Mouse (Mus musculus) thymus, postnatal 14 days (tissue): ENCODE measurements around the gene Dscam.

Experiments used
- DNase-seq: peaks from one replicate; pipeline ENCODE4 v3.0.0; 2021

Dscam gene

DNA sequence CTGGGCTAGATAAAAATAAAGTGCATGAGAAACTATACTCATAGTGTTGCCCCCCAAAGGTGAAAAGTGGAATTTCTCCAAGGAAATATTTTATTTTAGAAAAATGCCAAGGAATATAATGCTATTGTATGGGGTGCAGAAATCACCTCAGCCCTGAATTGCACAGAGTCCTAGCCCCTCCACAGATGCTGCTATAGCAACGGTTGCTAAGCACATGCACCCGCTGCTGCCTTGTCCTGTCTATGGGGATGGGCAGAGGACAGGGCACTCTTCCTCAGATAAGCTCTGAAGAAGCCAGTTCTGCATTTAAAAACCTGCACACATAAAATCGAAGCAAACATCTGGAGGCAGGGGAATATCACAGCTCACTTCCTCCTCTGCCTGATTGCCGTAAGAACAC lies 315.5 kb downstream of the Dscam start:
- DNase-seq, result no peak

DNA sequence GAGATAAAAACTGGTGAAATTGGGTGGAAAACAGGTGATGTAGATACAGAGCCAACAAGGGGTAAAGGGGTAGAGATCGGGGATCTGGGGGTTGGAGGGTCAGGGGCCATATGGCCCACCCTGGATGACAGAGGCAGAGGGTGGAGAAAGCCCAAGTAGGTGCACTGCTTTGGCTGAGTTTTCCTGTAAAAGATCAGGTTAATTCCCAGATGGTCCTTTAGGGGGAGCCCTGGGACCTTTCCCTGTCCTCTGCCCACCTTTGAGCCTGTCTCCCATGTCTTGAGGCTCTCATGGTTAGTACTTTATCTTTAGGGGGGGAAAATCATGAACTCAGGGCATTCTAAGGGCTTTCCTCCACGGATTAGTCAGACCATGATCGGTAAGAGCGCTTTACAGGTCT lies 318.2 kb downstream of the Dscam start:
- DNase-seq, result peak; percentile 20

DNA sequence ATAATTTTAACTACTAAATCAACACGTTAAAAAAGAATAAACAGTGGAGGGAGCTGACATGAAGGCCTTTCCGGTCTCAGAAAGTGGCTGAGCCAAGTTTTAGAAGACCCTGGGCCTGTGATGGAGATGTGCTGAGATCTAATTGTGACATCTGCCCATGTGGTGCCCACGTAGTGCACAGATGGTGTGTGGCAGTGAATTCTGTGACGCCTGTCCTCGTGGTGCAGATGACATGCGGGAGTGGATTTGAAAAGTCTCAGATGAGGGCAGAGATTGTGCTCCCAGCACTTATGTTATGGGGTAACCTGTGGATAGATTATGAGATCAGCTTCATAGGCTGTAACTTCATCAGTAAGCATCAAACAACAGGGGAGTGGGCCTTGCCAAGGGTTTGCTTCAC lies 321.6 kb downstream of the Dscam start:
- no peak for DNase-seq

DNA sequence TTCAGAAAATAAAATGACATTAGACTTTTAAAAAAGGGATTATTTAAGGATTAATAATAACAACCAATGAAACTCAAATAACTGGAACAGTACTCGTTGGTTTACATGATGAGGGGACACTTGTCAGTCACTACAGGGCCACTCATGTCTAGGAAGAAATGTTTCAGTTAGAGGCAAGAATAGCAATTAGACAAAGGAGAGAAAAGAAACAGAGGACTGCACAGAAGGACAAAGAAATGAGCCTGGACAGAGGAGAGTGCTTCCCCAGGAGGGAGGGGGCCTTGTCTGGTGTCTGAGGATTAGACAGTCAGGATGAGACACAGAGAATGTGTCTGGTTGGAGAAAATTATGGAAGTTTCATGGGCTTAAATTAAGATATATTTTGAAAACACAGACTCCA lies 324.0 kb downstream of the Dscam start:
- DNase-seq, result no peak

DNA sequence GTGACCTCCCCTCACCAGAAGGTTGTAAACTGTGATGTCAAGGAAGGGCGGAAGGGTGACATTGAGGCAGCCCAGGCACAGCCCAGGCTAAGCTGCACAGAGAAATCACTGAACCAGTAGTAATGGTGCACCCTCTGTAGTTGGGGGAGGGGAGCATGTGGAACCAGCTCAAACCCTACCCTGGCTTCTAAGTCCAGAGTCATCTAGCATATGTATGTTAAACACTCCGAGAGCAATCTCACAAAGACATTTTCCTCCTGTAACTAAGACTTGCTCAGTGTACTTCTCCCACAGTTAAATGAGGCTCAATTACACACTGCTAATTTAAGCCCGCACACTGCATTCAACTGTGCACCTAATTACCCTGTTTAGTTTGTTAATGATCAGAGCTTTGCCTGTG lies 324.4 kb downstream of the Dscam start:
- DNase-seq, result no peak

DNA sequence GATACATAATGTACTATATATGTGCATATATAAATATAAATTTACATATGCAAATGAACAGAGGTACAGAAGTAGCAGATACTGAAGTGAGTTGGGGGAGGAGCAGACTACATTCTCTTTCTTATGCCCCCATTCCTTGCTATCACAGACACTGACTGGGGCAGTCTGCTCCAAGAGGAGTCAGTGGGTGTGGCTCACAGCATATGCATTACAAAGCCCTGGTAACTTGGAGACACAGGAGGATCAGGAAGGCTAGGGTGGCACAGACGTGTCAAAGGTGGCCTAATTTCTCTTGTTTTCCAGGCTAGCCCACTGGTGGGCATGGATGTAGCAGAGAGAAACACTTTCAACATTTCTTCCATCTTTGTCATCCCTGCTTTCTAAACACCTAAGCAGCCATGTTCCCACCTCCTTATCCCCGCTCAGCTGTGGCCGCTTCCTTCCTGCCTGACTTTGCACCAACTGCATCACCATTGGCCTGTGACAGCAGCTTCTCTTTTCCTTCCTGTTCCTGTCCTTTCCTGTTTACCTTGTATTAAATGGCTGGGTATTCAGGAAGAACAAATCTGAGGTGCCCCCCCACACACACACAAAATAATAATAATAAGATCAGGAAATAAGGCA lies 325.0 kb downstream of the Dscam start:
- DNase-seq, result no peak

DNA sequence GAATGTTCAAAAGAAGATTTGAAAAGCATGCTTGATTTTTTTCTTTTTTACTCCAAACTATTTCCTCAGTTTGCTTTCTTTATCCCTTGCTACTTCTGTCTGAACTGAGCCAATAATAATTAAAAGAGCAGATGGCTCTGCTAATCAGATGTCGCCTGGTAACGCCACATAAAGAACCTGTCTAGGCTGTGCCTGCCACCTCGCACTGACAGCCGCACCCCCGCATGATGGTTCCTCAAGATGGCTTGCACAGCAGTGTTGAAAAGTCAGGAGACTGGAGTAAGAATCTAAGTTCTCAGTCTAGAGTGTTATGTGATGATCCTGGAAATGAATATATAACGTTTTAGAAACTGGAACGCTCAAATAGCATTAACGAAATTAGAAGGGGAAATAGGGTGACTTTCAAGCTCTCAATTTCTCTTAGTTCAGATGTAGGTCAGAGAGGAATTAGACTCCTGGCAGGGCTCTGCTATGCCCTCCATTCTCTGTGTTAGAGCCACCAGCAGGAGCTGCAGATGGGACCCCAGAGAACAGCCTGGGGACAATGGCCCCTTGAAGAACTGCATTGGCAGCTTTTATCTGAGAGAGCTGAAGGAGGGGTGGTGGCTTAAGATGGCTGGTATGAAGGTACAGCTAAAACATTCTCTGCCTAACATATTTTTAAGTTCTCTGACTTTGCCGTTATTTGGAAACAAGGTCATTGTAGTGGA lies 326.7 kb downstream of the Dscam start:
- no peak for DNase-seq

DNA sequence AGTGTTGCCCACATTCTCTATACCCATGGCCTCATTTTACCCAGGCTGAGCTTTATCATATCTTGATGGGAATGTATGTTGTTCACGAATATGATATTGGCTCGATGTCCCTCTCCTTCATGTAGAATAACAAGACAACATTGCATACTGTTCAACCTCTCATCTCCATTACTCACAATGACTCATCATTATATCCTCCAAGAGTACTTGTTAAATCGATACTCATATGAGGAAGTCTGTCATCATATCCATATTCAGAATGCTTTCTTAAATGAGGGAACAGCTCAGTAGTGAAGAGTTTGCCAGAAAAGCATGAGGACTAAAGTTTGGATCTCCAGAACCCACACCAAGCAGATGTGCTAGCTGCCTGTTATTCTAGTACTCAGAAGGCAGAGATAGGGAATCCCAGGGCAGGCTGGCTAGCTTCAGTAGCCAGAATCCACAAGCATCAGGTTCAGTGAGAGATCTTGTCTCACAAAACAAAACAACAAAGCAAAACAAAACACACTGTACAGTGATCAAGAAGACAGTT lies 327.7 kb downstream of the Dscam start:
- no peak for DNase-seq

DNA sequence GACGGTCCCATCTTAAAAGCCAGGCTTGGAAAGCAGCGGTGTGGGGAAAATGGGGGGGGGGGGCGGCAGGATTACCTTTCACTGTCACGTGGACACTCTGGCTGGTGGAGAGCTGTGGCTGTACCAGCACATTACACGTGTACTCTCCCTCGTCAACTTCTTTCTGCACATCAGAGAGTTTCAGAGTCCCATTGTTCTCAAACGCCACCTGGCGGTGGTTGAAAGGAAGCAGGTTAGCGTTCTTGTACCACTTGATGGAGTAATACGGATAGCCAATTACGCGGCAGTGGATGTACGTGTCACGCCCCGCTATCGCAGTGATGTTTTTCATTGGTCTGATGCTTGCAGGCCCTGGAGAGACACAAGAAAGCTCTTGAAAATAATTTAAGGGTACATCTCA lies 350.9 kb downstream of the Dscam start:
- peak; percentile 53 for DNase-seq

DNA sequence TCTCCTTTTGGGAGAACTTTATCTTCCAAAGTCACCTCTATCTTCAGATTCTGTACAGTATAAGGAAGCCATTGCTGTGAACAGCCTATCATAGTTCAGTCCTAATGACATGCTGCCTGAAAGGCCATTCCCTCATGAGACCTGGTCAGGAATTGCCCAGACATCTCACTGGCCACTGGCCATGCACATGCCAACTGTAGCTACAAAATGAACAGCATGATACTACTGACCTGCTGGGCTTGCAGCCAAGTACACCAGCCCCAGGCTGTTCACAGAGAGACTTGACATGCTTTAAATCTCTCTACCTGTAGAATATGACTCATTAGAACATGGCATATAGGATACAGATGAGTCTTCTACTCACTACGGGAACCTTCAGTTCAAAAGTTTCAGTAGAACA lies 364.3 kb downstream of the Dscam start:
- DNase-seq, result no peak

DNA sequence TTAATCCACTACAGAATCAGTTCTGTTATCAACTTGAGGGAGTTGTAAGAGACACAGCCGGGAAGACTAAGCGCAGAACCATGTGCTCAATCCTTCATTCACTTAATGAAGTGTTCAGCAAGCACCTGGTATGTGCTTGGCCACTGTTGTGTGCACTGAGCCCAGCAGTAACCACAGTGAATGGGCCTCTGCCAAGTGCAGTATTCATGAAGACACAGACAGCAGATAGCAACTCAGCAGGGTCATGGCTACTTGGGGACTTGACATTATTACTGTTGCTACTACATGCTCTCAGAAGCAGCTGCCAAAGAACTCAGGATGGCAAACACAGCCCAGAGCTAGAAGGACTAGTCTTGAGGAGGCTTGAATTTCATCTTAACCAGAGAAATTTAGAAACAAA lies 367.9 kb downstream of the Dscam start:
- DNase-seq, result no peak

DNA sequence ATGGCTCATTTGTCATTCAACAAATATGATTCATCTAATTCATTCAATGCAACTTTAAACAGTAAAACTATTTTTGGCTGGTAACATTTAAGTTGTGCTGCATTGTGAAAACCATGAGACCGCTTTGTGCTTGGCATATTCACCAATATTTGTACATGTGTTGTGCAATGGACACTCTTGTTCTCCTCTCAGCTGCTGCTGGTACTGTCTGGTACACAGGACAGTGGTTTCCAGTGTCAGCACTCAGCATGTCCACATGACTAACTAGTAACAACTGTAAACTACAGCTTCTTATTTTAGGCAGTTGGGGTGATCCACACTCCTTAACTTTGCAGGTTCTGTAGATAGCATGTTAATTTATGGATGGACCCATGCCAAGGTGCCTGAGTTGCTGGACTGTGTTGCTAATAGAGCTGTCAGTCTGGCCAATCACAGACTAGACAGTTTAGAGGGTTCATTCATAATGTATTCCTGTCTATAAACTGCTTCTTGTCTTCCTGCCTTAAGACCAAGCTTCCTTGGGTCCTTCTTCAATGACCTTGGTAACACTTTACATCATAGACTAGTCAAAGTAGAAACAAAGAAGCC lies 368.8 kb downstream of the Dscam start:
- DNase-seq, result no peak

DNA sequence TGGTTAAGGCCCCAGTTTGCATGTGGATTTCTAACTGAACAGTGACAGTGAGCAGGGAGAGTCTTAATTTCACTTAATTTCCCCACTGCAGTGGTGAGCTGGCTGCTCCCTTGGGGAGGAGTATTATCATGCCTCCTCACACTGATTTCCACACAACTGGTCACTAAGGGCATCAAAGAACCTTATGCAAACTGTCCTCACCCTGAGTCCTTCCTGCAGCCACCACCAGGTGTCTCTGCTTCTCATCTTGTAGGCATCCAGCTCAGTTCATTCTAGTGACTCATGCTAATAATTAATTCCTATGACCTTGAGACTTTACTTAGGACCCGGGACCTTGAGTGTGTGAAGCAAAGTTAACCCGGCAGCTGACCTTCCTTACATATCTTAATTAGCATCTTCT lies 375.1 kb downstream of the Dscam start:
- no peak for DNase-seq

DNA sequence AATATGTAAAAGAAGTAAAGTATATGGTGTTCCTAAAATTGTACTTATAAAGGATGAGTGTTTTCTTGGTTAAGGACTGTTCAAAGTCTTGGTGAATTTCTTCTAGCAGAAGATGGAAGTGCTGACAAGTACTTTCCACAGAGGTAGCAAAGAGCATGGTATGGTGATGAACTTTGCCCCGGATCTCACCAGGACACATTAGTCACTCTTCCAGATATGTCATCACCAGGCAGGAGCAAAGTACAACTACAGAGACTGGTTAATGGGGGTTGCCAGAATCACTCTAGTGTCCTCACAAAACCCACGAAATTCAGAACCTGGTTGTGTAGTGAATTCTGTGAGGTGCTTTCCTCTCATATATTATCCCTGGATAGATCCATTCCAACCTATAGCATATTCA lies 379.2 kb downstream of the Dscam start:
- DNase-seq, result no peak

DNA sequence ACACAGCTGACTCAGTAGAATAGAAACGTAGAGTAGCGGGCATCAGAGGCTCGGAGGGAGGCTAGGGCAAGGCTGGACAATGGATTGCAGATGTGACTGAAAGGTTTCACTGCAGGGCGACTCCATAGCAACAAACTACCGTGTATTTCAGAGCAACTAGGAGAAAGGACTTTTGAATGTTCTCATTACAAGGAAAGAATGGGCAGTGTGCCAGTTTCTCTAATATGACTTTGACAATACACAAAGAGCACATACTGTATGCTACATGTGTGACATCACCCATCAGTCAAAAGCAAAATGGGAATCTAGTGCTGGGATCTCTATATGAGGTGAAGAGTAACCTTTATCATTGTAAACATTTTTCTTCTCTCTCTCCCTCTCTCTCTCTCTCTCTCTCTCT lies 382.3 kb downstream of the Dscam start:
- DNase-seq, result no peak

DNA sequence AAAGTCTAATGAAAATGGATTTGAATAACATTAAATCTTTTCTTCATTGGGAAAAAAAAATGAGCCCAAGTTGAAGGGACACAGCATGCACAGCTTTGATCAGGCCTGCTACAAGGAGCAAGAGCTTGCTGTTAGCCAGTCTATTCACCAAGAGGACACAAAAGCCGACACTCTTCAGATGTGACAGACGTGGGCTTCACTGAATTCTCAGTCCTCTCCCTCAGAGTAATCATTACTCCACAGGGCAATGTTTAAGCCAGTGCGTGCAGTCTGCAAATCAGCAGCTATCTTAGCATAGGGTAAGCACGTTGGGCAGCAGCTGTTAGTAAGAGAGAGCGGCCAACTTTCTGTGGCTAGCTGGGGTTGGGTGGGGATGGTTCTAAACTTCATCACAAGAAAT lies 391.5 kb downstream of the Dscam start:
- DNase-seq, result no peak

DNA sequence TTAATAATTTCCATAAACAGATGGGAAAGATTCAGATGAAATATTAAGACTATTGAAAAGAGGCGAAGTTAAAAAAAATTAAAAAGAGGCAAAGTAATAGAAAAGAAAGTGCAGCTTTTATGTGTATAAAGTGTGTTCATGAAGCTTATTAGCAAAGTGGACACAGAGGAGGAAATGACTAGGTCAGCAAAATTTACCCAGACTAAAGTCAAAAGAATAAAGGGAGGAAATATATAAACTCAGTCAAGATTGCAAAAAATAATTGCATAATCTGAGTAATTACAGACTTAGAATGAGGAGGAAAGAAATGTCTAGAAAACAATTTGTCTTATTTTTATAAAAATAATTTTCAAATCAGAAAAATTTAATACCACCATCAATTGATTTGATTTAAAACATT lies 396.3 kb downstream of the Dscam start:
- DNase-seq, result no peak

DNA sequence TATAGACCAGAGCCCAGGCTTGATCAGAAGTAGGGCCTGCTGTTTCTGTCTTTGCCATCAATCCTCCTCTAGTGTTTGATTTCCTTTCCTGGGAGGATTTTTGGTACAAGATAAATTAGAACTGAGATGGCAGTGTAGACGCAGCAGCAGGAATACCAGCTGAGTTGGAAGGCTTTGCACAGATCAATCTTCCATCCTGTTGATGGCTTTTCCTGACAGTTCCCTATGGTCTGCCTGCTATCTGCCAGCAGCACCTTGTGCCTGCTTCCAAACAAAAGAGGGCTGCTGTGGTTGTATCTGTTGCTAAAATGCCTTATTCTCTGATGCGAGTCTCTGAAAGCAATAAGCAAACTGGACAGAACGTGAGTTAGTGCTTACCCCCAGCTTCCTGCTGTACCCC lies 402.6 kb downstream of the Dscam start:
- no peak for DNase-seq

DNA sequence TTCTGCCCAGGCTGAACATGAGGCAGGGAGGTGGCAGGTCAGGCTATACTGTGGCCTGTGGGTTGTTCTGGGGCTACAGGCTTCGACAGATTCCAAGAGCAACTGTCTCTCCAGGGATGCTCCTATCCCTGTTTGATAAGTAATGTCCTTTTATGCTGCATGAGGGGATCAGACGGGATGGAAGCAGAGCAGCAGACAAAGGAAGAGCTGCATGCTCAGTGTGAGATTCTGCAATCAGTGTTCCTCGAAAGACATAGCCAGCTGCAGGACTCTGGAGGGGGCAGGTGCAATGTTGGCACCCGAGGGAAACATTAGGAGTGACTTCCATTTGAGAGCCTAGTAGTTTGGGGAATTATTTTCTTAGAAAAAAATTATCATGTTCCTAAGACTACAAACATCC lies 403.0 kb downstream of the Dscam start:
- no peak for DNase-seq

DNA sequence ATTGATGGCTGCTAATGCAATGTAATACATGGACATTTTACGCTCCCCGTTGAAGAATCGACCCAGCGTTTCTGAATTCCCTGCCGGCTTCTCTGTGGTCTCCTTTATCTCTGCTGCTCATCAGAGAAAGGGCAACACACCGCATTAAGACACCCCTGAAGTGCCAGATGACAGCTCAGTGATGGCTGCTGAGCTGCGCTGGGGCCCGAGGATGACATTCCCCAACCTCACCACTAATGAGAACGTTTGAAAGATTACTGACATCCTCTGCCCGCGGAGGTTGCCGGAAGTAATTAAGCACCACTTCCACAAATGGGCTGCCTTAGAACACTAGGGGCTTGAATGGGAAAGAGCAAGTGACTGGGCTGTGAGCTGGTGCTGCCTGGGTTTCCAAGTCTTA lies 409.3 kb downstream of the Dscam start:
- no peak for DNase-seq

DNA sequence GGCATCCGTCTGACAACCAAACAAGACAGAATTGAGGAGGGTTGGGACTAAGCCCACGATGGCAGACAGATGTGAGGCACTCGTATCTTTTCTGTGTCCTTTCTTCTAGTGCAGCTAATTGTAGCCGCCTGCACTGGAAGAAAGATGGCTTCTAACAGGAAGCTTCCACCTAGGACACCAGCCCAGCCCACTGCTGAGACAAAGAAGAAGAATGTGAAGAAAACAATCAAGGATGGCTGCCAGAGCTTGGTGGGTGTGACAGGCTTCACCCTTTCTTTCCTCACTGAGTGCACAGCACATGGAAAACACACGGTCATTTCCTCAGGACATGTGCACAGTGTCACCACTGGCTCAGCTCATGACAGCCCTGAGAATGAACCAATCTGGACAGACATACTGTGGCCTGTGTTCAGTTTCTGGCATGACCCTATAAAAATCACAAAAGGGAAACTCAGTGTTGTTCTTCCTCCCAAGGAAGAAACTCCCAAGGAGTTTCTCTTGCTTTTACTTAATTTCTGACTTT lies 411.4 kb downstream of the Dscam start:
- no peak for DNase-seq

DNA sequence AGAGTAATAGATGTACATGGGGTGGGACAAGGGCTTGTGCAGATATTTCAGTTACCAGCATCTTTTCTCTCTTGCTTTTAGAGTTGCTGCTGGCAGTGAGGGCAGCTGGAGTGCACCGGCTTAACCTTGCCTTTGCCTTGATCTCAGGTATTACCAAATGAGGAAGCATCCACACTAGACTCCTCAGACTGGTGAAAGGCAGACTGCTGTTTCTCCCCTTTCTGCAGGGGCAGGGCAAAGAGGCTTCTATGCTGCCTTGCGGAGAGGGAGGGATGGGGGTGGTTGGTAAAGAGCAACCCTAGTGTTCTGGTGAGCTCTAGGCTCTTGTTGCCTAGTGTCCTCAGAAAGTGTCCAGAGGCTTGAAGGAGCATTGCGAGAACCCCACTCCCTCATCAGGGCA lies 412.2 kb downstream of the Dscam start:
- no peak for DNase-seq

DNA sequence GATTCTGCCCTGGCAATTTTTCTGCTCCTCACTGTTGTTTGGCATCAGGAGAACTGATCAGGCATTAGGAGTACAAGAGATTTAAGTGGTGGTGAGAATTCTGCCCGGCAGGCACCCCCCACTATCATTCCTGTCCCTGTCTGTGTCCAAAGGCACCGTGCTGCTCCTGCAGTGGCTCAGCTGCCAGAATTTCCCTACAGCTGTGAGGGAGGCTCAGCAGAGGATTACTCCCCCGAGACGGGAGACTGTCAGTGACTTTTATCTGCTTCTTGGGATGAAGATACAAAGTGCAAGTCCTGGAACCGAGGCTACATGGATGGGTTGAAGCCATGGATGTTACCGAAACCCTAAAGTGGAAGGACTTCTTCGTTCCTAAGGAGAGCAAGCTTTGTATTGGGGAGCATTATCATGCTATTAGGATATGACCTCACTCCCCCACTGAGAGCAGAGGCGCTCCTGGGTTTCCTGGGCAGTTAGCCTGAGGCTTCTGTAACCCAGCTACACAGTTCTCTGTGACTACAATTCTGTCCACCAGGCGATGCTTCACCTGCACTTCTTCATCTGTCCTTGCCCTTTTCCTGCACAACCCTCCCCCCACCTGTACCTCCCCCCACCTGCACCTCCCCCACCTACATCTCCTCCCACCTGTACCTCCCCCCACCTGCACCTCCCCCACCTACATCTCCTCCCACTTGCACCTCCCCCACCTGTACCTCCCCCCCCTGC lies 412.8 kb downstream of the Dscam start:
- no peak for DNase-seq

DNA sequence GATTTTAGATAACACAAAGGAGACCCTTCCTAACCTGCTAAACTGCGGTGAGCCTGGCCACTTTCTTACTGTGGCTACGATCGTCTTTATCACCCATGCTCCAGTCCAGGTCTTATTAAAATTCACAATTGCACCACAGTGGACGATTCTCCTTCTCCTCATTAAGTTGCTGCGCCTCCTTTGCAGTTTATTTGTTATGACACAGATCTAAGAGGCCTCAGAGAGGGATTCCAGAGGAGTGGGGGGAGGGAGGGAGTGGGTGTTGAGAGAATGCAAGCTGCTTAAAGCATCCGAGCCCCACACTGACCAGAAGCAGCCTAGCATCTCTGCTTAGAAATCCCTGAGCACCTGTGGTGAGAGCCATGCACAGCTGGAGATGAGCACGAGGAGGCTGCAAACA lies 413.6 kb downstream of the Dscam start:
- no peak for DNase-seq
